Mouse (Mus musculus) stomach, embryonic 15.5 days (tissue): Measurements from ENCODE around the gene Large2. TPM values are rescaled to one million over a fixed set of nuclear protein-coding genes. Genes with fewer than 3 reads are reported as not detected.
A peak's percentile ranks its signal among the peaks of the same experiment; 100 is the strongest.

Experiments
- ATAC-seq: fragments of 200-750 bp; cut with Nextera tagmentation; 2 replicates; pipeline ENCODE4 v1.8.0; 2017; ENCODE audit warnings: low read depth, moderate number of reproducible peaks, moderate TSS enrichment; ENCODE audit not compliant: insufficient read depth, low FRiP score
- H3K27ac ChIP-seq: fragments of 300-500 bp; sonication (generic); 2 replicates; pipeline ENCODE4 v1.5.1; 2015; ENCODE audit warnings: mild to moderate bottlenecking, inconsistent platforms
- H3K27me3 ChIP-seq: fragments of 300-500 bp; sonication (generic); replicated peaks from 2 replicates; pipeline ENCODE4 v1.6.1; 2015; ENCODE audit warnings: inconsistent platforms
- H3K36me3 ChIP-seq: fragments of 300-500 bp; sonication (generic); 2 replicates; pipeline ENCODE4 v1.6.1; 2015; ENCODE audit warnings: inconsistent platforms
- H3K4me1 ChIP-seq: fragments of 300-500 bp; sonication (generic); 2 replicates; pipeline ENCODE4 v1.6.1; 2015; ENCODE audit warnings: inconsistent platforms
- H3K4me2 ChIP-seq: fragments of 300-500 bp; sonication (generic); 2 replicates; pipeline ENCODE4 v1.6.1; 2015; ENCODE audit warnings: mild to moderate bottlenecking, inconsistent platforms
- H3K4me3 ChIP-seq: fragments of 300-500 bp; sonication (generic); replicated peaks from 2 replicates; pipeline ENCODE4 v1.5.1; 2015; ENCODE audit warnings: inconsistent platforms
- H3K9ac ChIP-seq: fragments of 300-500 bp; sonication (generic); 2 replicates; pipeline ENCODE4 v1.6.1; 2015; ENCODE audit warnings: inconsistent platforms
- H3K9me3 ChIP-seq: fragments of 300-500 bp; sonication (generic); 2 replicates; pipeline ENCODE4 v1.6.1; 2016; ENCODE audit warnings: inconsistent platforms
- WGBS: fragments of 180-500 bp; shearing (Covaris S2); methylation state at CpG from one replicate; pipeline ENCODE4 v1.1.7; 2015; 5-methylcytosine and 5-hydroxymethylcytosine counted together
- polyA plus RNA-seq: library from polyadenylated mRNA; unstranded; fragments of >200 nt; fragmentation: Nextera tagmentation; extraction: Ambion mirVana; gene quantifications from 2 replicates; pipeline ENCODE4 v1.2.1, GENCODE M21; 2015

Gene Large2
- polyA plus RNA-seq, 1 experiment from 2014 or later, result 13.9 TPM

DNA sequence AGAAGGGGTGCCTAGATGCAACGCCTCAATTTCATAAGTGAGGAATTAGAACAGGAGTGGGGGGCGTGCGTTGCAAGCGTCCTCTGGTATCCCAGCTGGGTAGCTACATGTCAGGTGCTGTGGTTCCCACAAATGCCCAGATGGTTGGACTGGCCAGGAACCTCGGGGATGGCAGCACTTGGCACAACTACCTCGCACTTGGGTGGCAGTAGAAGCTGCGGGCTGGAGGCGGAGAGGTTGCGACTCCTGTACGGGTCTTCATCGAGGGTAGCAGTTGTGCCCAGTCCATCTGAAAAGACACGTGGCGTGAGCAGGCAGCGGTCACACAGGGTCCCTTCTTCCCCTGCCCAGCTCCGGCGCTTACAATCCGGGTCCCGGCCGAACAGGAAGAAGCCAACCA, 4.3 kb downstream of the Large2 start:
- H3K4me3 ChIP-seq, result peak overlapping the region; percentile 50
- H3K36me3 ChIP-seq, result 0 out of 2 replicates have a peak, but pooled peaks cover 3% of the 10 kb centered on the region
- 12% methylated on average over 18 of the region's 19 CpGs for WGBS
- peak overlapping the region; percentile 84 for H3K4me2 ChIP-seq
- peaks cover 37% of the 10 kb centered on the region for H3K4me1 ChIP-seq
- peak overlapping the region; percentile 23; the same call in 1 of the 2 replicates for H3K9ac ChIP-seq
- H3K9me3 ChIP-seq, result no peaks in the 10 kb centered on the region
- no peak overlapping the region; the same call in 1 of the 2 replicates for H3K27ac ChIP-seq
- ATAC-seq, result no peak
- H3K27me3 ChIP-seq, result peaks cover 4% of the 10 kb centered on the region; the same call in 1 of the 2 replicates

- Histone ChIP-seq H3K27ac (no peak overlapping the region), H3K9me3 (no peaks in the 10 kb centered on the region), H3K4me3 (no peak overlapping the region), H3K4me1 (peaks cover 22% of the 10 kb centered on the region), H3K36me3 (peaks cover 10% of the 10 kb centered on the region; the same call in 1 of the 2 replicates), H3K27me3 (peaks cover 4% of the 10 kb centered on the region; the same call in 1 of the 2 replicates), H3K4me2 (no peak overlapping the region), H3K9ac (no peak overlapping the region)
- ATAC-seq, result no peak
- 24% methylated on average over 20 of the region's 20 CpGs for WGBS
These were observed 7.2 kb downstream of the Large2 start for GRCm38 (mm10) chr2:92367383-92368029.

GRCm38 (mm10) chr2:92365568-92365967, 9.1 kb downstream of the Large2 start:
- WGBS, result 85% methylated on average over 10 of the region's 10 CpGs
- H3K4me3 ChIP-seq, result no peak overlapping the region
- H3K9me3 ChIP-seq, result no peaks in the 10 kb centered on the region
- H3K4me1 ChIP-seq, result peaks cover 7% of the 10 kb centered on the region
- no peak for ATAC-seq
- 0 out of 2 replicates have a peak, but pooled peaks cover 4% of the 10 kb centered on the region for H3K27me3 ChIP-seq
- H3K9ac ChIP-seq, result no peak overlapping the region
- peaks cover 16% of the 10 kb centered on the region for H3K36me3 ChIP-seq
- H3K4me2 ChIP-seq, result no peak overlapping the region
- no peak overlapping the region for H3K27ac ChIP-seq

GRCm38 (mm10) chr2:92364086-92364485, 10.6 kb downstream of the Large2 start:
- H3K36me3 ChIP-seq, result peaks cover 21% of the 10 kb centered on the region

GRCm38 (mm10) chr2:92362571-92363228, 12.0 kb downstream of the Large2 start:
- 97% methylated on average over 6 of the region's 6 CpGs for WGBS
- no peak overlapping the region for H3K27ac ChIP-seq
- H3K9me3 ChIP-seq, result no peaks in the 10 kb centered on the region
- peaks cover 5% of the 10 kb centered on the region; the same call in 1 of the 2 replicates for H3K4me1 ChIP-seq
- no peak overlapping the region for H3K4me3 ChIP-seq
- no peaks in the 10 kb centered on the region for H3K27me3 ChIP-seq
- H3K9ac ChIP-seq, result no peak overlapping the region
- H3K36me3 ChIP-seq, result peaks cover 28% of the 10 kb centered on the region
- no peak overlapping the region for H3K4me2 ChIP-seq
- no peak for ATAC-seq

More at GRCm38 (mm10) chr2:92364086-92364485, 10.6 kb downstream of the Large2 start:
- Histone ChIP-seq H3K4me2 (no peak overlapping the region), H3K9ac (no peak overlapping the region), H3K27ac (no peak overlapping the region), H3K27me3 (0 out of 2 replicates have a peak, but pooled peaks cover 1% of the 10 kb centered on the region), H3K9me3 (no peaks in the 10 kb centered on the region), H3K4me1 (peaks cover 5% of the 10 kb centered on the region; the same call in 1 of the 2 replicates), H3K4me3 (no peak overlapping the region)
- ATAC-seq, result no peak
- WGBS, result 86% methylated on average over 4 of the region's 4 CpGs

GRCm38 (mm10) chr2:92361795-92362194, 12.9 kb downstream of the Large2 start:
- ATAC-seq, result no peak
- WGBS, result 85% methylated on average over 8 of the region's 8 CpGs
- peaks cover 36% of the 10 kb centered on the region for H3K36me3 ChIP-seq

GRCm38 (mm10) chr2:92360893-92361292, 13.8 kb downstream of the Large2 start:
- H3K36me3 ChIP-seq, result peaks cover 34% of the 10 kb centered on the region
- peaks cover 5% of the 10 kb centered on the region; the same call in 1 of the 2 replicates for H3K4me1 ChIP-seq
- ATAC-seq, result peak; percentile 66; the same call in 1 of the 2 replicates
- H3K27me3 ChIP-seq, result no peaks in the 10 kb centered on the region
- H3K4me2 ChIP-seq, result no peak overlapping the region
- H3K9ac ChIP-seq, result no peak overlapping the region
- H3K4me3 ChIP-seq, result no peak overlapping the region
- no peak overlapping the region for H3K27ac ChIP-seq
- no peaks in the 10 kb centered on the region for H3K9me3 ChIP-seq
- 28% methylated on average over 12 of the region's 12 CpGs for WGBS

More at GRCm38 (mm10) chr2:92361795-92362194, 12.9 kb downstream of the Large2 start:
- H3K27ac ChIP-seq, result no peak overlapping the region
- H3K9me3 ChIP-seq, result no peaks in the 10 kb centered on the region
- peaks cover 5% of the 10 kb centered on the region; the same call in 1 of the 2 replicates for H3K4me1 ChIP-seq
- no peaks in the 10 kb centered on the region for H3K27me3 ChIP-seq
- H3K4me2 ChIP-seq, result no peak overlapping the region
- no peak overlapping the region for H3K4me3 ChIP-seq
- no peak overlapping the region for H3K9ac ChIP-seq

DNA sequence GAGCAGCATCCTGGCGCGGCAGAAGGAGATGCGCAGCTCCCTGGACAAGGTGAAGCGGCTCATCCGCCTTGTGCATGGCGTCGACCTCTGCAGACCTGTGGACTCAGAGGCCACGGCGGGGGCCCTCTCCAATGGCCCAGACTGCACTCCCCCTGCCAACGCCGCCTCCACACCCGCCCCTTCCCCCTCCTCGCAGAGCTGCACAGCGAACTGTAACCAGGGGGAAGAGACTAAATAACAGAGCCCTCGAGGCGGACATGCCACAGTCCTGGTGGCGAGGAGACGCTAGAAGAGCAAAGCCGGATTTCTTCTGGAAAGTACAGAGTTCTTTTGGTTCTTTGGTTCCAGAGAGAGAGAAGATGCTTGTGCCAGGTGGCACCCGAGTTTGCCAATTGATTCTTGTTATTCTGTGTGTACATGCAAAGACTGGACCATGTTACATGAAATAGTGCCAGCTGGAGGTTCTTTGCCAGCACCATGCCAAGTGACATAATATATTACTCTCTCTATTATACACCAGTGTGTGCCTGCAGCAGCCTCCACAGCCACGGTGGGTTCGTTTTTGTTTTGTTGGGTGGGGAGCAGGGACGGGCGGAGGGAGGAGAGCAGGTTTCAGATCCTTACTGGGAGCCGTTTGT, 14.4 kb downstream of the Large2 start:
- Histone ChIP-seq H3K4me2 (no peak overlapping the region), H3K9ac (no peak overlapping the region), H3K27me3 (no peaks in the 10 kb centered on the region), H3K4me3 (no peak overlapping the region), H3K9me3 (no peaks in the 10 kb centered on the region), H3K4me1 (peaks cover 5% of the 10 kb centered on the region; the same call in 1 of the 2 replicates), H3K27ac (no peak overlapping the region), H3K36me3 (peaks cover 34% of the 10 kb centered on the region)
- no peak for ATAC-seq
- 72% methylated on average over 25 of the region's 25 CpGs for WGBS

DNA sequence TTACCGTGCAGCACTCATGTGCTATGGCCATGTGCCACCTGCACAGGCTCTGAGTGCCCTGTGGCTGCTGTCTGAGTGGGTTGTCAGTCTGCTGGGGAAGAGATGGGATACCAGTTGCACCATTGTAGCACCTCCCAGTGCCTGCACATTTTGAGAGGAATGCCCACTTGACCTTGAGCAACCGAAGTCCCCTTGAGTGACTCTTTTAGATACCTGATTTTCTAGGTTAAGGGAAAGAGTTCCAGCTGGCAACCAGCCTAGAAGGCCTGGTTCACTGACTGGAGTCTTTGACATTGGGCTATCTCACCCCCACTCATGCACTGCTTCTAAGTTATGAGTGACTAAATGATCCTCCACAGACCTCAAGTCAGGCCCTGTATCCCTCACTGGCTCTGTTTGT, 15.4 kb downstream of the Large2 start:
- Histone ChIP-seq H3K9ac (no peak overlapping the region), H3K4me2 (no peak overlapping the region), H3K27me3 (no peaks in the 10 kb centered on the region), H3K4me3 (no peak overlapping the region), H3K36me3 (peaks cover 34% of the 10 kb centered on the region), H3K9me3 (no peaks in the 10 kb centered on the region), H3K4me1 (peaks cover 5% of the 10 kb centered on the region; the same call in 1 of the 2 replicates), H3K27ac (no peak overlapping the region)
- no peak for ATAC-seq
- 86% methylated on average over 2 of the region's 2 CpGs for WGBS

DNA sequence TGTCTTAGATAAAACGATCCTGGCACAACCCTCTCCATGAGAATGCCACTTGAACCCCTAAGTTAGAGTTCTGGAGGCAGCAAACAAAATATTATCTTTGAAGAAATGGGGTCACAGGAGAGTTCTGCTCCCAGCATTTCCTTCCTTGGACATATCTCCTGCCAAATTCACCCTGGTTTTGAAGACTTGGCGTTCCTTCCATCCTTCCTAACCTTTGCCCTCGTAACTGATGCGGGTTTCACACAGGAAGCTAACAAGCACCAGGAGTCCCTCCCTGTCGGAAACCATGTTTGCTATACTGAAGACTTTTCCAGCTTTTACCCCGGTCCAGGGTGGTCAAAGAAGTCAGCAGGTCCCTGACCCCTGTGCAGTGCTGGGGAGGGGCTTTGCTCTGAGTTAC, 20.4 kb downstream of the Large2 start:
- Histone ChIP-seq H3K9me3 (no peaks in the 10 kb centered on the region), H3K9ac (no peak overlapping the region), H3K4me1 (no peaks in the 10 kb centered on the region), H3K36me3 (peaks cover 37% of the 10 kb centered on the region), H3K4me2 (no peak overlapping the region), H3K27ac (no peak overlapping the region), H3K27me3 (no peaks in the 10 kb centered on the region), H3K4me3 (no peak overlapping the region)
- no peak for ATAC-seq
- WGBS, result 58% methylated on average over 6 of the region's 6 CpGs

GRCm38 (mm10) chr2:92353402-92353801, 21.3 kb downstream of the Large2 start:
- H3K4me1 ChIP-seq, result no peaks in the 10 kb centered on the region
- no peak overlapping the region for H3K4me3 ChIP-seq
- WGBS, result 78% methylated on average over 5 of the region's 5 CpGs
- peaks cover 32% of the 10 kb centered on the region for H3K36me3 ChIP-seq
- H3K27ac ChIP-seq, result no peak overlapping the region
- H3K9me3 ChIP-seq, result no peaks in the 10 kb centered on the region
- no peak overlapping the region for H3K4me2 ChIP-seq
- no peak for ATAC-seq
- H3K9ac ChIP-seq, result no peak overlapping the region
- H3K27me3 ChIP-seq, result no peaks in the 10 kb centered on the region

- Histone ChIP-seq H3K4me2 (no peak overlapping the region), H3K9ac (no peak overlapping the region), H3K27me3 (no peaks in the 10 kb centered on the region), H3K4me1 (no peaks in the 10 kb centered on the region), H3K9me3 (no peaks in the 10 kb centered on the region), H3K27ac (no peak overlapping the region), H3K36me3 (peaks cover 27% of the 10 kb centered on the region), H3K4me3 (no peak overlapping the region)
- ATAC-seq, result no peak
- 53% methylated on average over 5 of the region's 5 CpGs for WGBS
These were observed 24.0 kb downstream of the Large2 start for GRCm38 (mm10) chr2:92350686-92351085.
